Mouse (Mus musculus): ENCODE data around the gene Gm19684. TPM values are rescaled to one million over a fixed set of nuclear protein-coding genes. Genes with fewer than 3 reads are reported as not detected.
A peak's percentile ranks its signal among the peaks of the same experiment; 100 is the strongest.
"Not testable (repeated sequence)": the region's sequence is repeated elsewhere in the genome, so short reads cannot be mapped to it uniquely, and the experiment has no call there.

Gm19684 gene
- polyA plus RNA-seq, 1 experiment, result not detected

- Histone ChIP-seq H3K36me3 (ENCODE audit: control insufficient read depth, insufficient read depth, low read length) (no peaks in the 10 kb centered on the region), H3K4me3 (ENCODE audit: control insufficient read depth, low read depth, low read length) (no peak overlapping the region), H3K27ac (ENCODE audit: control insufficient read depth, insufficient read depth, low read depth, low read length) (no peak overlapping the region), H3K27me3 (ENCODE audit: control insufficient read depth, insufficient read depth, low read length) (no peaks in the 10 kb centered on the region), H3K4me1 (ENCODE audit: control insufficient read depth, insufficient read depth, low read length) (no peaks in the 10 kb centered on the region)
- TF ChIP-seq CTCF (IDR thresholded peaks at IDR 0.05; ENCODE audit: control insufficient read depth, insufficient read depth, insufficient replicate concordance, low read depth, low read length), result no peak
- no peak for TF ChIP-seq POLR2A (IDR thresholded peaks at IDR 0.05; ENCODE audit: control insufficient read depth, low read depth, low read length)
Measured at GRCm38 (mm10) chr17:36093936-36094335, 27.5 kb upstream of the Gm19684 start.

GRCm38 (mm10) chr17:36099603-36100002 is 21.9 kb upstream of the Gm19684 start:
- H3K4me3 ChIP-seq (ENCODE audit: control insufficient read depth, low read depth, low read length); H3K36me3 ChIP-seq (ENCODE audit: control insufficient read depth, insufficient read depth, low read length): not testable (repeated sequence)

GRCm38 (mm10) chr17:36102091-36102490 is 19.4 kb upstream of the Gm19684 start:
- H3K36me3 ChIP-seq (ENCODE audit: control insufficient read depth, insufficient read depth, low read length); H3K4me1 ChIP-seq (ENCODE audit: control insufficient read depth, insufficient read depth, low read length); H3K27me3 ChIP-seq (ENCODE audit: control insufficient read depth, insufficient read depth, low read length); H3K4me3 ChIP-seq (ENCODE audit: control insufficient read depth, low read depth, low read length); H3K27ac ChIP-seq (ENCODE audit: control insufficient read depth, insufficient read depth, low read depth, low read length): not testable (repeated sequence)

More at GRCm38 (mm10) chr17:36099603-36100002, 21.9 kb upstream of the Gm19684 start:
- not testable (repeated sequence) for H3K27ac ChIP-seq (ENCODE audit: control insufficient read depth, insufficient read depth, low read depth, low read length); H3K4me1 ChIP-seq (ENCODE audit: control insufficient read depth, insufficient read depth, low read length); H3K27me3 ChIP-seq (ENCODE audit: control insufficient read depth, insufficient read depth, low read length)

GRCm38 (mm10) chr17:36110129-36110528 is 11.3 kb upstream of the Gm19684 start:
- H3K27ac ChIP-seq (ENCODE audit: control insufficient read depth, insufficient read depth, low read depth, low read length); H3K4me1 ChIP-seq (ENCODE audit: control insufficient read depth, insufficient read depth, low read length); H3K4me3 ChIP-seq (ENCODE audit: control insufficient read depth, low read depth, low read length); H3K27me3 ChIP-seq (ENCODE audit: control insufficient read depth, insufficient read depth, low read length); H3K36me3 ChIP-seq (ENCODE audit: control insufficient read depth, insufficient read depth, low read length): not testable (repeated sequence)

GRCm38 (mm10) chr17:36110641-36111509 is 10.6 kb upstream of the Gm19684 start:
- H3K4me1 ChIP-seq (ENCODE audit: control insufficient read depth, insufficient read depth, low read length); H3K36me3 ChIP-seq (ENCODE audit: control insufficient read depth, insufficient read depth, low read length); H3K27me3 ChIP-seq (ENCODE audit: control insufficient read depth, insufficient read depth, low read length); H3K27ac ChIP-seq (ENCODE audit: control insufficient read depth, insufficient read depth, low read depth, low read length); H3K4me3 ChIP-seq (ENCODE audit: control insufficient read depth, low read depth, low read length): not testable (repeated sequence)

- not testable (repeated sequence) for H3K27ac ChIP-seq (ENCODE audit: control insufficient read depth, insufficient read depth, low read depth, low read length); H3K36me3 ChIP-seq (ENCODE audit: control insufficient read depth, insufficient read depth, low read length); H3K4me1 ChIP-seq (ENCODE audit: control insufficient read depth, insufficient read depth, low read length); H3K4me3 ChIP-seq (ENCODE audit: control insufficient read depth, low read depth, low read length); H3K27me3 ChIP-seq (ENCODE audit: control insufficient read depth, insufficient read depth, low read length)
Measured at GRCm38 (mm10) chr17:36111510-36111868, 10.0 kb upstream of the Gm19684 start.

- H3K36me3 ChIP-seq (ENCODE audit: control insufficient read depth, insufficient read depth, low read length); H3K27ac ChIP-seq (ENCODE audit: control insufficient read depth, insufficient read depth, low read depth, low read length); H3K4me1 ChIP-seq (ENCODE audit: control insufficient read depth, insufficient read depth, low read length); H3K27me3 ChIP-seq (ENCODE audit: control insufficient read depth, insufficient read depth, low read length); H3K4me3 ChIP-seq (ENCODE audit: control insufficient read depth, low read depth, low read length): not testable (repeated sequence)
- TF ChIP-seq CTCF (IDR thresholded peaks at IDR 0.05; ENCODE audit: control insufficient read depth, insufficient read depth, insufficient replicate concordance, low read depth, low read length), result 0 out of 2 replicates have a peak, but pooled peaks have one; percentile 38
Measured at GRCm38 (mm10) chr17:36113979-36114593, 7.4 kb upstream of the Gm19684 start.

- not testable (repeated sequence) for H3K4me3 ChIP-seq (ENCODE audit: control insufficient read depth, low read depth, low read length); H3K27me3 ChIP-seq (ENCODE audit: control insufficient read depth, insufficient read depth, low read length); H3K36me3 ChIP-seq (ENCODE audit: control insufficient read depth, insufficient read depth, low read length); H3K27ac ChIP-seq (ENCODE audit: control insufficient read depth, insufficient read depth, low read depth, low read length); H3K4me1 ChIP-seq (ENCODE audit: control insufficient read depth, insufficient read depth, low read length)
Measured at GRCm38 (mm10) chr17:36116545-36116944, 4.9 kb upstream of the Gm19684 start.

GRCm38 (mm10) chr17:36120839-36121238 is 639 bp upstream of the Gm19684 start:
- H3K27me3 ChIP-seq (ENCODE audit: control insufficient read depth, insufficient read depth, low read length); H3K36me3 ChIP-seq (ENCODE audit: control insufficient read depth, insufficient read depth, low read length); H3K4me3 ChIP-seq (ENCODE audit: control insufficient read depth, low read depth, low read length); H3K4me1 ChIP-seq (ENCODE audit: control insufficient read depth, insufficient read depth, low read length); H3K27ac ChIP-seq (ENCODE audit: control insufficient read depth, insufficient read depth, low read depth, low read length): not testable (repeated sequence)

GRCm38 (mm10) chr17:36124111-36124510 is 2.6 kb downstream of the Gm19684 start:
- H3K36me3 ChIP-seq (ENCODE audit: control insufficient read depth, insufficient read depth, low read length); H3K27ac ChIP-seq (ENCODE audit: control insufficient read depth, insufficient read depth, low read depth, low read length); H3K4me3 ChIP-seq (ENCODE audit: control insufficient read depth, low read depth, low read length); H3K27me3 ChIP-seq (ENCODE audit: control insufficient read depth, insufficient read depth, low read length); H3K4me1 ChIP-seq (ENCODE audit: control insufficient read depth, insufficient read depth, low read length): not testable (repeated sequence)

GRCm38 (mm10) chr17:36128525-36128924 is 7.0 kb downstream of the Gm19684 start:
- not testable (repeated sequence) for H3K27me3 ChIP-seq (ENCODE audit: control insufficient read depth, insufficient read depth, low read length); H3K4me3 ChIP-seq (ENCODE audit: control insufficient read depth, low read depth, low read length); H3K27ac ChIP-seq (ENCODE audit: control insufficient read depth, insufficient read depth, low read depth, low read length); H3K36me3 ChIP-seq (ENCODE audit: control insufficient read depth, insufficient read depth, low read length); H3K4me1 ChIP-seq (ENCODE audit: control insufficient read depth, insufficient read depth, low read length)

All from testis, adult 2 months (tissue).